Mouse (Mus musculus): ENCODE results near the gene Mfsd10. TPM values are rescaled to one million over a fixed set of nuclear protein-coding genes. Genes with fewer than 3 reads are reported as not detected.

Gene Mfsd10
- 106 TPM for polyA plus RNA-seq (2017; shearing (Covaris generic))

DNA sequence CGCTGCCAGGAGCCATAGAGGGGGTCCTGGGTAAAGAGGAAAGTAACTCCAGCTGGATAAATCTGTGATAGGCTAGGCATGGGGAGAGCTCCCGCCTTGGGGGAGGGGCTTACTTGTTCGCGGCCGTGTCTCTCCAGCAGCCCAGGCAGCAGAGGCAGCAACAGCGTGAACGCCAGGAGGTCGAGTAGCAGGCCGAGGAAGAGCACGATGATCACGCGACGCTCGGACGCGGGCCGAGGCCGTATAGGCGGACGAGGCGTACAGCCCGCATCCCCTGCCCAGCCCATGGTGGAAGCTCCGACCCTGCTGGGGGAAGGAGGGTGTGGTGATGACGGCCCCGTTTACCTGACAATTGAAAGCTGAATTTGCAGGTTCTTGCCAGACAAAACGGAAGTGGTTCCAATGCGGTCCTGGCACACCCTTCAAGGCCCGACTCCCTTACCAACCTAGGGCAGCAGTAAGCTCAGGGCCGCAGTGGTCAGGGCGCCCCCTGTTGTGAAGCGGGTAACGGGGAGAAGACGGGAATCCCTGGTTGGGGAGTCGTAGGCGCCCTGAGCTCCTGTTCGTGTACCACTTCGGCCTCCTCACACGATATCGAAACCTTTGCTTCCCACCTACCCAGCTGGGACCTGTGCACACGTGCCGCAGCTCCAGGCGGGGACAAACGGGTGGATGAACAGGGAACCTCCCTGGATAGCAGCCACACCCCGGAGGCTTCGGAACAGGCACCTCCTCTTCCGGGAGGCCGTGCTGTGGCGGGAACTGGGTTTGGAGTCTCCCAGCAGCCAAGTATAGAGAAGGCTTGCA lies at the start of gene Mfsd10:
Gene Mfsd10 (minus strand): TSS at position 732 of the 807 bp plus-strand sequence.

GRCm38 (mm10) chr5:34659686-34660590 lies 22.9 kb upstream of the Mfsd10 start, which contains the start of the genes Nop14 and Grk4:
Gene Nop14 (minus strand): TSS chr5:34660148.
Gene Grk4 (plus strand): TSS chr5:34660379.

Other genes starting within 250 kb of the Mfsd10 start
- gene Tnip2, start 123.2 kb downstream of the Mfsd10 start, polyA plus RNA-seq (2017; shearing (Covaris generic)): 22.1 TPM
- gene Sh3bp2, start 111.4 kb downstream of the Mfsd10 start, polyA plus RNA-seq (2017; shearing (Covaris generic)): 21.5 TPM
- gene Add1, start 63.5 kb downstream of the Mfsd10 start, polyA plus RNA-seq (2017; shearing (Covaris generic)): 218 TPM
- gene Nop14, start 22.9 kb upstream of the Mfsd10 start, polyA plus RNA-seq (2017; shearing (Covaris generic)): 49.1 TPM
- gene Grk4, start 23.2 kb upstream of the Mfsd10 start, polyA plus RNA-seq (2017; shearing (Covaris generic)): 6.2 TPM
- 6.9 TPM for gene Htt, start 124.5 kb upstream of the Mfsd10 start, polyA plus RNA-seq (2017; shearing (Covaris generic))

All from CD4-positive, CD25-positive, alpha-beta regulatory T cell, adult 9 weeks (primary cell).